Mouse (Mus musculus): ENCODE measurements around the gene Dbp. TPM values are rescaled to one million over a fixed set of nuclear protein-coding genes. Genes with fewer than 3 reads are reported as not detected.

Gene Dbp
- polyA plus RNA-seq, 1 experiment: 5.6 TPM

GRCm38 (mm10) chr7:45697894-45698293, 7.0 kb upstream of the Dbp start:
- TF ChIP-seq USF1 (IDR thresholded peaks at IDR 0.05; ENCODE audit: low read depth) (no peak), FOSL1 (IDR thresholded peaks at IDR 0.05; ENCODE audit: insufficient read depth, low read length, poor library complexity, severe bottlenecking) (no peak), MYOG (IDR thresholded peaks at IDR 0.05; ENCODE audit: control insufficient read depth, extremely low read depth, insufficient read length) (no peak), CEBPB (IDR thresholded peaks at IDR 0.05; ENCODE audit: low read depth) (no peak), CTCF (IDR thresholded peaks at IDR 0.05; ENCODE audit: control insufficient read depth, insufficient read depth, insufficient read length) (no peak), MAX (IDR thresholded peaks at IDR 0.05) (no peak), MYOD1 (IDR thresholded peaks at IDR 0.05; ENCODE audit: control insufficient read depth, insufficient read length, low read depth) (no peak)
- Histone ChIP-seq H3K79me3 (ENCODE audit: low read depth) (no peaks in the 10 kb centered on the region), H3K4me3 (ENCODE audit: insufficient read depth, poor library complexity, severe bottlenecking) (no peak overlapping the region), H3K27me3 (ENCODE audit: control insufficient read depth, insufficient read depth, insufficient read length) (peaks cover 15% of the 10 kb centered on the region), H3K79me2 (ENCODE audit: control insufficient read depth, insufficient read depth) (no peaks in the 10 kb centered on the region), H3ac (ENCODE audit: control insufficient read depth, insufficient read length, low read depth) (no peak overlapping the region), H3K36me3 (ENCODE audit: control insufficient read depth, insufficient read depth) (no peaks in the 10 kb centered on the region)

GRCm38 (mm10) chr7:45699523-45700141, 5.3 kb upstream of the Dbp start, which contains the start of gene Car11:
TSS of gene Car11 (plus strand) at chr7:45699843.
- no peaks in the 10 kb centered on the region for H3K79me2 ChIP-seq (ENCODE audit: control insufficient read depth, insufficient read depth)
- H3K4me3 ChIP-seq (ENCODE audit: insufficient read depth, poor library complexity, severe bottlenecking): no peak within 1 kb of the TSS
- H3K27me3 ChIP-seq (ENCODE audit: control insufficient read depth, insufficient read depth, insufficient read length): peaks cover 15% of the 10 kb centered on the region
- TF ChIP-seq MYOG (IDR thresholded peaks at IDR 0.05; ENCODE audit: control insufficient read depth, extremely low read depth, insufficient read length) (no peak), CTCF (IDR thresholded peaks at IDR 0.05; ENCODE audit: control insufficient read depth, insufficient read depth, insufficient read length) (no peak), MAX (IDR thresholded peaks at IDR 0.05) (no peak), FOSL1 (IDR thresholded peaks at IDR 0.05; ENCODE audit: insufficient read depth, low read length, poor library complexity, severe bottlenecking) (no peak)
- H3K79me3 ChIP-seq (ENCODE audit: low read depth): no peaks in the 10 kb centered on the region
- H3ac ChIP-seq (ENCODE audit: control insufficient read depth, insufficient read length, low read depth): no peak within 1 kb of the TSS
- H3K36me3 ChIP-seq (ENCODE audit: control insufficient read depth, insufficient read depth): no peaks in the 10 kb centered on the region

- no peak overlapping the region for H3ac ChIP-seq (ENCODE audit: control insufficient read depth, insufficient read length, low read depth)
- TF ChIP-seq FOSL1 (IDR thresholded peaks at IDR 0.05; ENCODE audit: insufficient read depth, low read length, poor library complexity, severe bottlenecking): no peak
- no peak for TF ChIP-seq MYOD1 (IDR thresholded peaks at IDR 0.05; ENCODE audit: control insufficient read depth, insufficient read length, low read depth)
- no peak for TF ChIP-seq CTCF (IDR thresholded peaks at IDR 0.05; ENCODE audit: control insufficient read depth, insufficient read depth, insufficient read length)
- TF ChIP-seq MAX (IDR thresholded peaks at IDR 0.05): no peak
- TF ChIP-seq CEBPB (IDR thresholded peaks at IDR 0.05; ENCODE audit: low read depth): no peak
- no peak for TF ChIP-seq MYOG (IDR thresholded peaks at IDR 0.05; ENCODE audit: control insufficient read depth, extremely low read depth, insufficient read length)
- TF ChIP-seq USF1 (IDR thresholded peaks at IDR 0.05; ENCODE audit: low read depth): no peak
- H3K27me3 ChIP-seq (ENCODE audit: control insufficient read depth, insufficient read depth, insufficient read length): peaks cover 15% of the 10 kb centered on the region
Measured at GRCm38 (mm10) chr7:45700301-45701015, 4.4 kb upstream of the Dbp start.

GRCm38 (mm10) chr7:45701072-45701471, 3.8 kb upstream of the Dbp start:
- no peaks in the 10 kb centered on the region for H3K79me2 ChIP-seq (ENCODE audit: control insufficient read depth, insufficient read depth)
- H3K79me3 ChIP-seq (ENCODE audit: low read depth): no peaks in the 10 kb centered on the region
- no peak overlapping the region for H3ac ChIP-seq (ENCODE audit: control insufficient read depth, insufficient read length, low read depth)
- no peak for TF ChIP-seq USF1 (IDR thresholded peaks at IDR 0.05; ENCODE audit: low read depth)
- TF ChIP-seq CEBPB (IDR thresholded peaks at IDR 0.05; ENCODE audit: low read depth): no peak
- no peak for TF ChIP-seq FOSL1 (IDR thresholded peaks at IDR 0.05; ENCODE audit: insufficient read depth, low read length, poor library complexity, severe bottlenecking)
- no peak for TF ChIP-seq MYOD1 (IDR thresholded peaks at IDR 0.05; ENCODE audit: control insufficient read depth, insufficient read length, low read depth)
- TF ChIP-seq MAX (IDR thresholded peaks at IDR 0.05): no peak
- no peak for TF ChIP-seq CTCF (IDR thresholded peaks at IDR 0.05; ENCODE audit: control insufficient read depth, insufficient read depth, insufficient read length)
- TF ChIP-seq MYOG (IDR thresholded peaks at IDR 0.05; ENCODE audit: control insufficient read depth, extremely low read depth, insufficient read length): no peak
- H3K36me3 ChIP-seq (ENCODE audit: control insufficient read depth, insufficient read depth): no peaks in the 10 kb centered on the region
- peaks cover 15% of the 10 kb centered on the region for H3K27me3 ChIP-seq (ENCODE audit: control insufficient read depth, insufficient read depth, insufficient read length)
- H3K4me3 ChIP-seq (ENCODE audit: insufficient read depth, poor library complexity, severe bottlenecking): no peak overlapping the region

More at GRCm38 (mm10) chr7:45700301-45701015, 4.4 kb upstream of the Dbp start:
- H3K36me3 ChIP-seq (ENCODE audit: control insufficient read depth, insufficient read depth): no peaks in the 10 kb centered on the region
- H3K79me3 ChIP-seq (ENCODE audit: low read depth): no peaks in the 10 kb centered on the region
- H3K4me3 ChIP-seq (ENCODE audit: insufficient read depth, poor library complexity, severe bottlenecking): no peak overlapping the region
- no peaks in the 10 kb centered on the region for H3K79me2 ChIP-seq (ENCODE audit: control insufficient read depth, insufficient read depth)

- Histone ChIP-seq H3K4me3 (ENCODE audit: insufficient read depth, poor library complexity, severe bottlenecking) (no peak overlapping the region), H3K79me3 (ENCODE audit: low read depth) (no peaks in the 10 kb centered on the region), H3ac (ENCODE audit: control insufficient read depth, insufficient read length, low read depth) (no peak overlapping the region), H3K27me3 (ENCODE audit: control insufficient read depth, insufficient read depth, insufficient read length) (peaks cover 15% of the 10 kb centered on the region), H3K79me2 (ENCODE audit: control insufficient read depth, insufficient read depth) (no peaks in the 10 kb centered on the region), H3K36me3 (ENCODE audit: control insufficient read depth, insufficient read depth) (no peaks in the 10 kb centered on the region)
- no peak for TF ChIP-seq MYOG (IDR thresholded peaks at IDR 0.05; ENCODE audit: control insufficient read depth, extremely low read depth, insufficient read length)
- no peak for TF ChIP-seq FOSL1 (IDR thresholded peaks at IDR 0.05; ENCODE audit: insufficient read depth, low read length, poor library complexity, severe bottlenecking)
- TF ChIP-seq MYOD1 (IDR thresholded peaks at IDR 0.05; ENCODE audit: control insufficient read depth, insufficient read length, low read depth): no peak
- no peak for TF ChIP-seq MAX (IDR thresholded peaks at IDR 0.05)
- no peak for TF ChIP-seq USF1 (IDR thresholded peaks at IDR 0.05; ENCODE audit: low read depth)
- no peak for TF ChIP-seq CEBPB (IDR thresholded peaks at IDR 0.05; ENCODE audit: low read depth)
- no peak for TF ChIP-seq CTCF (IDR thresholded peaks at IDR 0.05; ENCODE audit: control insufficient read depth, insufficient read depth, insufficient read length)
Measured at GRCm38 (mm10) chr7:45701607-45702006, 3.3 kb upstream of the Dbp start.

Data from C2C12 (cell line).